Mouse (Mus musculus): Measurements from ENCODE around the gene Cdkl1. TPM values are rescaled to one million over a fixed set of nuclear protein-coding genes. Genes with fewer than 3 reads are reported as not detected.

The Cdkl1 gene
- polyA plus RNA-seq, 1 experiment, result 2.1 TPM

DNA sequence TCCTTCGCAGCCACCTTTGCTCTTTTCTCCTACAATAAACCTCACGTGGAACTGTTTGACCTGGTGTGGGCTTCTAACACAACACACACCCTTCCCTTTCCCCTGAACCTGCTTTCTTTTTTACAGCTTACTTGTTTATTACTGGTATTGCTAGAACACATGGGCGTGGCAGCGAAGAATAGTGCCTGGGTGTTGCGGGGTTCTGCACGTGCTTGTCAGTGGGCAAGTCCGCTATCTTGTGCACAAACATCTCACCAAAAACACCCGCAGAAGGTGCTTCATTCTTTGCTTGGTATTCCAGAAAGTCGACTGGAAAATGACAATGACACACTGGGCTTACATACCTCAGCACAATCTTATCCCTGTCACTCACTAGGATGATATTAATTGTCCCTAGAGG is 5.6 kb downstream of the Cdkl1 start:
- Histone ChIP-seq H3K4me1 (ENCODE audit: control insufficient read depth, insufficient read depth, low read length) (no peaks in the 10 kb centered on the region), H3K4me3 (ENCODE audit: insufficient read depth, low read length) (no peak overlapping the region), H3K27ac (ENCODE audit: insufficient read depth, low read length) (no peak overlapping the region)
- TF ChIP-seq POLR2A (IDR thresholded peaks at IDR 0.05; ENCODE audit: low read depth, low read length), result no peak
- TF ChIP-seq CTCF (IDR thresholded peaks at IDR 0.05; ENCODE audit: borderline replicate concordance, insufficient read depth, low read length), result no peak

GRCm38 (mm10) chr12:69783247-69784025 is 7.6 kb downstream of the Cdkl1 start:
- Histone ChIP-seq H3K4me3 (ENCODE audit: insufficient read depth, low read length) (no peak overlapping the region), H3K27ac (ENCODE audit: insufficient read depth, low read length) (no peak overlapping the region), H3K4me1 (ENCODE audit: control insufficient read depth, insufficient read depth, low read length) (no peaks in the 10 kb centered on the region)
- no peak for TF ChIP-seq POLR2A (IDR thresholded peaks at IDR 0.05; ENCODE audit: low read depth, low read length)
- no peak for TF ChIP-seq CTCF (IDR thresholded peaks at IDR 0.05; ENCODE audit: borderline replicate concordance, insufficient read depth, low read length)

DNA sequence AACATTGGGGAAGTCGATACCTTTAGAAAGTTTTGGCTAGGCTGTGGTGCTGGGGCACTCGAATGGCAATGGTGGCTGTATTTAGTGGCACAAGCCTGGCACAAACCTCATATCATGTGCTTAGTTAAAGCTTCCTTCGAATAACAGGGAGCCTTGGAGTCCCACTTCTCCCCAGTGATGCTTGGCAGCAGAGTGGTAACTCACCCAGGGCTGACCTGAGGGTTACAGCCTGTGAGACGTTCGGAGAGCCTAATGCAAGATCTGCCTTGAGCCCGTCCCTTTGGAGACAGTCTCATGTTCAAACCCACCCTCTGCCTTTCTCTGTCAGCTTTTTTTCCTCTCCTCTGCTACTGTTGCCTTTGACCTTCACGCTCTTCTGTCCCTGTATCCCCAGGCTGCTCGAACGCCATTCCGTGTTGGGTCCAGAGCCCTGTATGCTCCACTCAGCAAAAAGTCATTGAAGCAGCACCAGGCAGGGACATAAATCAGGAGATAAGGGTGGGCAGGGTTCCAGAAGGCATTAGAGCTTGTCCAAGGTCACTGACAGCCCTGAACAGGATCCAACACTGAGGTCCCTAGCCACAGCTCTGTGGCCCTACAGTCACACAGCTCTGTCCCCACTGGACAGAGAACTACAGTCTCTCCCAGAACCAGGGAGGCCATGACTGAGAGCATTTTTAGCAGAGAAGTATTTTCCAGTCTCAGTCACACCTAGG is 9.0 kb downstream of the Cdkl1 start:
- no peak for TF ChIP-seq POLR2A (IDR thresholded peaks at IDR 0.05; ENCODE audit: low read depth, low read length)
- no peak for TF ChIP-seq CTCF (IDR thresholded peaks at IDR 0.05; ENCODE audit: borderline replicate concordance, insufficient read depth, low read length)
- Histone ChIP-seq H3K27ac (ENCODE audit: insufficient read depth, low read length) (no peak overlapping the region), H3K4me3 (ENCODE audit: insufficient read depth, low read length) (no peak overlapping the region), H3K4me1 (ENCODE audit: control insufficient read depth, insufficient read depth, low read length) (no peaks in the 10 kb centered on the region)

DNA sequence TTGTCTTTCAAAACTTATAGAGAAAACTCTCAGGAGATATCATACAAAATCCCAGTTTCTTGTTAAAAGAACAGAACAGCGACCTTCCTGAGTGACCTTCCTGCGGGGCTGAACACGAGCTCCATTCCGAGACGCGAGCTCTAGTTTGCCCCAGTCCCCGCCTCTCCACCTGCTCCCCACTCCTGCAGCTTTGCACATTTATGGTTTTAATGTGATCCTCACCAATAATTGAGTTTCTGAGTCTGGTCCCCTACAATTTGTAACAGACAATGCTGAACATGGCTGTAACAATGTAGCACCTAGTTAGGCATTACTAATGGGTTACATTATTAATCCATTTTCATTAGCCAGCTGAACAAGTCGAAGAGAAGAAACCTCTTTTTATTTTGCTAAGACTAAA is 9.6 kb downstream of the Cdkl1 start:
- Histone ChIP-seq H3K4me1 (ENCODE audit: control insufficient read depth, insufficient read depth, low read length) (no peaks in the 10 kb centered on the region), H3K27ac (ENCODE audit: insufficient read depth, low read length) (no peak overlapping the region), H3K4me3 (ENCODE audit: insufficient read depth, low read length) (no peak overlapping the region)
- TF ChIP-seq CTCF (IDR thresholded peaks at IDR 0.05; ENCODE audit: borderline replicate concordance, insufficient read depth, low read length), result no peak
- TF ChIP-seq POLR2A (IDR thresholded peaks at IDR 0.05; ENCODE audit: low read depth, low read length), result no peak

- Histone ChIP-seq H3K4me3 (ENCODE audit: insufficient read depth, low read length) (no peak overlapping the region), H3K27ac (ENCODE audit: insufficient read depth, low read length) (no peak overlapping the region), H3K4me1 (ENCODE audit: control insufficient read depth, insufficient read depth, low read length) (no peaks in the 10 kb centered on the region)
- TF ChIP-seq CTCF (IDR thresholded peaks at IDR 0.05; ENCODE audit: borderline replicate concordance, insufficient read depth, low read length), result no peak
- no peak for TF ChIP-seq POLR2A (IDR thresholded peaks at IDR 0.05; ENCODE audit: low read depth, low read length)
These were observed 13.1 kb downstream of the Cdkl1 start for GRCm38 (mm10) chr12:69777957-69778356.

GRCm38 (mm10) chr12:69777341-69777730 is 13.7 kb downstream of the Cdkl1 start:
- H3K27ac ChIP-seq (ENCODE audit: insufficient read depth, low read length), result no peak overlapping the region
- TF ChIP-seq CTCF (IDR thresholded peaks at IDR 0.05; ENCODE audit: borderline replicate concordance, insufficient read depth, low read length), result no peak
- no peak for TF ChIP-seq POLR2A (IDR thresholded peaks at IDR 0.05; ENCODE audit: low read depth, low read length)

GRCm38 (mm10) chr12:69776607-69777340 is 14.3 kb downstream of the Cdkl1 start:
- H3K4me3 ChIP-seq (ENCODE audit: insufficient read depth, low read length), result no peak overlapping the region
- no peak for TF ChIP-seq CTCF (IDR thresholded peaks at IDR 0.05; ENCODE audit: borderline replicate concordance, insufficient read depth, low read length)
- H3K4me1 ChIP-seq (ENCODE audit: control insufficient read depth, insufficient read depth, low read length), result no peaks in the 10 kb centered on the region
- no peak overlapping the region for H3K27ac ChIP-seq (ENCODE audit: insufficient read depth, low read length)

More at GRCm38 (mm10) chr12:69777341-69777730, 13.7 kb downstream of the Cdkl1 start:
- Histone ChIP-seq H3K4me1 (ENCODE audit: control insufficient read depth, insufficient read depth, low read length) (no peaks in the 10 kb centered on the region), H3K4me3 (ENCODE audit: insufficient read depth, low read length) (no peak overlapping the region)

DNA sequence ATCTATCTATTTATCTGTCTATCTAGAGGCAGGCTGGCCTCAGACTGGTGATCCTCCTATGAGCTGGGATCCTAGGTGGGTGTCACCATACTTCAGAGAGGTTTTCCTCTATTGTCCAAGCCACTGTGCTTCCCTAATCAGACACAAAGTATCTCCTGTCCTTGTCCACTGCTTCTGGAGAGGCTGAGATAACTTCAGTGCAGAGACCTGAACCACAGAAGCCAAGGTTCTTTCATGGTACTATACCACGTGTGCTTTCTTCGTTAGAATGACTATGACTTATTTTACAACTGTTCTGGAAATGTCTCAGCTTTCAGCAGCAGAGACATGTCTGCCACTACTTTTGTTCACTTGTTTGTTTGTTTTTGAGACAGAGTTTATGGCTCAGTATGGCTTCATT is 22.2 kb downstream of the Cdkl1 start:
- H3K4me3 ChIP-seq (ENCODE audit: insufficient read depth, low read length), result no peak overlapping the region
- H3K27ac ChIP-seq (ENCODE audit: insufficient read depth, low read length), result no peak overlapping the region
- no peaks in the 10 kb centered on the region for H3K4me1 ChIP-seq (ENCODE audit: control insufficient read depth, insufficient read depth, low read length)
- no peak for TF ChIP-seq CTCF (IDR thresholded peaks at IDR 0.05; ENCODE audit: borderline replicate concordance, insufficient read depth, low read length)
- no peak for TF ChIP-seq POLR2A (IDR thresholded peaks at IDR 0.05; ENCODE audit: low read depth, low read length)

- TF ChIP-seq POLR2A (IDR thresholded peaks at IDR 0.05; ENCODE audit: low read depth, low read length), result no peak
- TF ChIP-seq CTCF (IDR thresholded peaks at IDR 0.05; ENCODE audit: borderline replicate concordance, insufficient read depth, low read length), result no peak
- Histone ChIP-seq H3K4me1 (ENCODE audit: control insufficient read depth, insufficient read depth, low read length) (no peaks in the 10 kb centered on the region), H3K27ac (ENCODE audit: insufficient read depth, low read length) (no peak overlapping the region), H3K4me3 (ENCODE audit: insufficient read depth, low read length) (no peak overlapping the region)
These were observed 23.4 kb downstream of the Cdkl1 start for GRCm38 (mm10) chr12:69767476-69768258.

Measured in embryonic fibroblast, embryonic 13.5 days (primary cell).